Mouse (Mus musculus) embryo, embryonic 9.5 days (tissue): ENCODE measurements around the gene Rtn4ip1.
"Not testable (repeated sequence)": the region's sequence is repeated elsewhere in the genome, so short reads cannot be mapped to it uniquely, and the experiment has no call there.

Experiments used
- DNase-seq: peaks from one replicate; pipeline ENCODE4 v3.0.0-alpha.2; 2017; ENCODE audit errors: extremely low spot score

The Rtn4ip1 gene

DNA sequence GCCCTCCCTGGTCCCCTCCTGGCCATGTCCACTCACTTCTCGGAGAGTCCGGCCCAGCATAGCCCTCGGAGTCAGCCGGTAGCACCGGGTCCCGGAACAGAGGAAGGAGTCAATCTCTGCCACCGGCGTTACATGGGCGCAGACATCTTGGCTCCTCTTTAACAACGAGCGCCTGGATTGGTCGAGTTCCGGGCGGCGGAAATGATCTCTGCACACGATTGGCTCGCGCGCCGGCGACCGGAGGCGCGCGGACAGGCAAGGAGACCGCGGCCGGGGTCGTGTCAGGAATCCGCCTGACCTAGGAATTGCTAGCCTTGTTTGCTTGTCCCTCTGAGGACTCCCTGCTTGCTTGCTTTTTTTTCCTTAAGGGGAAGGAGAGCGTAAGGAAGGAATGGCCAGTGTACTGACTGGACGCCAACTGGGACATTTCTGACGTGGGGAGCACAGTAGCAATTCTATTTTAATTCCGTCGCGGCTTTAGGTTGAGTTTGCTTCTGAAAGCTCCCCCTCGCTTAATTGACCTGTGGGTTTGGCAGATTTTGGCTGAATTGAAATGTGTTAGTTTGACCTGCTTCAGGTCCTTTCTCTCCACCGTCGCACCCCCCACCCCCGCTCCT lies at the start of gene Rtn4ip1, which contains the start of gene Qrsl1:
Gene Rtn4ip1 (plus strand): TSS at position 230 of the 617 bp plus-strand sequence.
Gene Qrsl1 (minus strand): TSS at position 168 of the 617 bp plus-strand sequence.
- DNase-seq = peak; percentile 96

DNA sequence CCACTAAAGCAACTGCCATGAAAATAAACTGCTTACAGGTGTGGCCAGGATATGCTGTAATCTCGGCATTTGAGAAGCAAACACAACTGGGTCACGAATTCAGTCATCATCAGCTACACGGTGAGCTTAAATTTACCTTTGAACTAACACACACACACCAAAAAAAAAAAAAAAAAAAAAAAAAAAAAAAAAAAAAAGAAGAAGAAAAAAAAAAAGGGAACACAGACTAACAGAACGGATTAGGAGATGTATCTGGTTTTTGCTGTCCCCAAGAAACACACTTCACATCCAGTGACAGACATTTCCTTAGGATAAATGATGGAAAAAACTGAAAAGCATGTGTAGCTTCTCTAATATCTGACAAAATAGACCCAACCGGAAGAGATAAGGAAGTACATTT lies 49.7 kb upstream of the Rtn4ip1 start:
- no peak for DNase-seq

DNA sequence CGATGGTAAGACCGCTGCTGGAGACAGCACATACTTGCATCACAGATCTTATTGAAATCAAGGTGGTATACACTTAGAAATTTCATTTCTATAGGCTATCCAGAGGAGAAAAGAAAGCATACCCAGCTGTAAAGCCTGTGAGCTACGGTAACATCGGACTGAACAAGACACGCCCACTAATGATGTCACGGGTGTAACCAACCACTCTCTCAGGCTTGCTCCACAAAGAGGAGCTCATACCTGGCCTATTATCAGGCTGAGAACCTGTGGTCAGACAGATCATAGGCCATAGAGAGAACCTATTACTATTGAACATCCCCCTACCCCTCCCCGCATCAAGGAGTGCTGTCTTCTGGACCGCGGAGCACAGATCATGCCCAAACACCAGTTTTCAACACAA lies 45.7 kb upstream of the Rtn4ip1 start:
- DNase-seq = no peak

DNA sequence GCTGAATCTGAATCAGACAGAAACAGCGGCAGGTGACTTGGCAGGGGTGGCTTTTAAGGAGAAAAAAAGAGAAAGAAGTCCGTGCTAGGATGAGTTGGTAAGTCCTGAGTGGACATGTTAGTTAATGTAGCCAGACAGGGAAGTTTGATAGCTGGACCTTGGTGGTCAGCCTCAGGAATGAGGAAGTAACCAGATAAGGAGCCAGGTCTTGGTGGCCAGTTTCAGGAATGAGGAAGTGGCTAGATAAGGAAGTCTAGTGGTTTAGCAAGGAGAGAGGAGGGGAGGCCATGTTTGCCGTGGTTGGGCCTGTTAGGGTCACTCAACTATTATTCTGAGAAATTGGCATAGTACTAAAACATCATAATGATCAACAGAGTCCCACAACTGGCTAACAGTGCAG lies 45.3 kb upstream of the Rtn4ip1 start:
- no peak for DNase-seq

DNA sequence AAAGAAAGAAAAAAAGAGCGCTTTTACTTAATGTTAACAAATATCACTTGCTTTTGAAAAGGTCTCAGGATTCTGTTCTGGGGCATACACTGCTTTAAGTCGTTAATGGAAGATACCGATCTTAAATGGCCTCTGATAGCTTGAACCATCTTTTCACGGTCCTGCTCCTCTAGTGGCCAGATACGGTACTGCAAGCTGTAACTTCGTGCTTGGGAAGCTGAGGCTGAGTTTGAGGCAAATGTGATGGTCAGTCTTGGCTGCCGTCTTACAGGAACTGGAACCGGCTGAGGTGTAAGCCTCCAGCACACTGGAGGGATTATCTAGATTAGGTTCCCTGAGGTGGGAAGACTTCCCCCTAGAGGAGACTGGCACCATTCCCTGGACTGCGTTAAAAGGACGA lies 30.9 kb upstream of the Rtn4ip1 start:
- peak; percentile 21 for DNase-seq

DNA sequence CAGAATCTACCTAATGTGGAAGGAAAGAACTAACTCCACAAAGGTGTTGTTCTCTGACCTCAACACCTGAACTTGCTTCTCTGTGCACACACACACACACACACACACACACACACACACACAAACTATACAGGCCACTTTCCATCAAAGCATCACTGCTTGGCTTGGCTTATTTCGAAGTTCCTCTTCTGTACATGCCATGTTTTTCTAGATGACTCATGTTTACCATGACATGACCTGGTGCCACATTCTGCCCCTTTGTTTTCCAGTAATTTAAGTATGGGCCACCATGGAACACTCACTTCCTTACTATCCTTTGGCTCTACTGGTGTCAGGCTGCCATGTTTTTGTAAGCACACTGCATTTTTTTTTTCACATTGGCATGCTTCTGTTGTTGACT lies 30.1 kb upstream of the Rtn4ip1 start:
- DNase-seq = no peak

DNA sequence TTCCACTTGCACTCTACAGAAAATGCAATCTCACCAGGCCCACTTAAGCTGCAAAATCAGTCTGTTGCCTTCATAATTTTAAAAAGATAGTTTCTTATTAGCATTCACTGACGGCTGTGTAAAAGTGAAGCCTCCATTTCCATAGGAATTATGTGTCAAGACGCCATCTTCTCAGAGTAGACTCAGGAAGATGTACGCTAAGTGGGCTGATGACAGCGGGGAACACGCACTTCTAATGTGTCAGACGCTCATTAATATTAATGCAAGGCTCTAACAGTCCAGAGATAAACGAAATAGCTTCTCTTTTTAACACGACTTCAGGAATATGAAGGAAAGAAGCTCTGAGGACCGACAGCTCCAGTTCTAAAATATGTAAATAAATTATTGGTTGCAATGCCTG lies 13.9 kb upstream of the Rtn4ip1 start:
- DNase-seq = no peak

DNA sequence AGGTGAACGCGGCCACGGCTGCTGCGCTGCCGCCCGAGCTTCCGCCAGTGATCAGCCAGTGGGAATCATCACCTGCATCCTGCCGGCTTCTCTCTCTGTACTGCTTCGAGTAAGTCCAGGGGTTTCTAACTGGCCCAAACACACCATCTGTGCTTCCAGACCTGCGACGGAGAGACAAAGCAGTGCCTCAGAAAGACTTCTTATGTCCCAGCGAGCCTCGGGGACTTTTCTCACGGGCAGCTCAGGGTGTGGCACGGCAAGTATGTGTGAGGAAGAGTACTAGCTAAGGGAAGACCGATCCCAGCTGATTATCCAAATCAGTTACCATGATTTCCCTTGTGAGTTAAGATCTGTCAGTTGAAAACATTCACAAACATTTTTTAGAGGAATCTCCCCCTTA lies 12.6 kb upstream of the Rtn4ip1 start:
- DNase-seq = no peak

DNA sequence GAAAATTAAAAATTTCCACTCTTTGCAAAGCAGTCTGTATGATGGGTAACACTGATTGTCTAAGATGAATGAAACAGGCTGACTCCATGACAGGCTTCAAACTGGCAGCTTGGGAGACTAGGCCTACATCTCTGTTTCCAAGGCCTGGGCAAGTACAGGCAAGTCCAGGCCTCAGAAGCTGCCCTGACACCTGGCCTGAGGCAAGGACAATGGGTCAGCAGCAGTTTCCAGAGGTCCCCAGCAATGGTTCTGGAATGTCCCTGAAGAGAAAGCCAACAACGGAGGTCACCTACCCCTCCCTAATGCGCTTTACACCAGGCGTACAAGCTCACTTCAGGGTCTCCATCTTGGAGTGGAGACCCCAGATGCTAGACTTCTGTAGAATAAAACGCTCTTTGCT lies 8.6 kb upstream of the Rtn4ip1 start:
- no peak for DNase-seq

DNA sequence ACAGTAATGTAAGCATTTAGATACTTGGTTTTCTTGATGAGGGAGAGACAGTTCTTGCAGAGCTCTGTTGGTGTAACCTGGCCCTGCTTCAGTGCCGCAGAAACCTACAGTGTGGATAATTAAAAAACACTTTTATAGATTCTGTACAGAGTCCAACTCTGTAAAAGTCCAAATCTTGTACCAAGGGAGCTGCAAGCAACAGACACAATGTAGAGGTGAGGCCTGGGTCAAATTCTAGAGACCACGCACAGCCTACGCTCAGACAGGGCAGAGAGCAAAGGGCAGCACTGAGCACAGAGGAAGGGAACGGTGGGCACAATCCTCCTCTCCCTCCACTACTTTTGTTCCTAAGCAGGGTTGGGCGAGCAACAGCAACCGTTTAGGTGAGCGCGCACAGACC lies 5.5 kb upstream of the Rtn4ip1 start:
- no peak for DNase-seq

DNA sequence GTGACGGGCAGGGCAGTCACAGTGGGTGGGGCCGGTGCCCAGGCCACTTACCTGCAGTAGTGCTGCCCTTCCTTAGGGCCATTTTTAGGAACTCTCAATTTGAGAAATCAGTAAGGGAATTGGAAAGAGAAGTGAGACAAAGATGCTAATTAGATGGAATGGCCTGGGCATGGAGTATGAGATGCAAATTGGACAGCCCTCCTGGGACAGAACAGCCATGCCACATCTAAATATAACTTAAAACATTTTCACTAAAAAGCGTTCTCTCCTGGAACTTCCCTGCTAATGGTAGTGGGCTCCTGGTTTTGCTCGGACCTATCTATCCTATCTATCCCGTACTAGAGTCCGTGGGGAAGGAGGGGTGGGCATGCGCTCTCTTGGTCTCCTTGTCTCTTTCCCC lies 3.3 kb upstream of the Rtn4ip1 start:
- no peak for DNase-seq

DNA sequence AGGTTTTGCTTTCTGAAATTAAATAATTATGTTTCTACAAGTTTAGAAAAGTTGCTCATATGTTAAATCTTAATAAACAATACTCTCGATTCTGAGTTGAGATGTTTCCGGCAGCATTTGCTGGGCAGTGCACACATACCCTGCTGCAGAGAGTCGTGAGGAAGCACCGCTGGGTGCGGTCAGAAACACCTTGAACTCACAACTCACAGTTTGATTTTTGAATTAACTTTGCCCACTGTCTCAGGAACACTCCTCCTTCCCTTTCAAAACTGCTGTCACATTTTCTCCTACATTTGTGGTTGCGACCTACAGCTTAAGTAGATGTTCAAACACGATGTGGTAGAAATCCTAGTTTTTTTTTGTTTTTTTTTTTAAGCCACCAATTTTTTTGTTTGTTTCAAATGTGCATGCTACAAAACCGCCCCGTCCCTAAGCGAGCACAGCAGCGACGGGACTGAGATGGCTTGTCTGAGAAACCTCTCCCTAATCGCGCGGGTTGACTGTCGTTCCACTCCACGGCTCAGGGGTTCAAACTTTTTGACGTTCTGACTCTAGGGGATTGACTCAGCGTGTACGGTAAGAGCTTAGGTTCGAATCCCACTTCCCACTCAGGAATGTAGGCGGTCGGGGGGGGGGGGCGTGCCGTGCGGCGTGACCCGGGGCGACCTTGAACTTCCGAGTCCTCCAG lies 580 bp upstream of the Rtn4ip1 start:
- no peak for DNase-seq

DNA sequence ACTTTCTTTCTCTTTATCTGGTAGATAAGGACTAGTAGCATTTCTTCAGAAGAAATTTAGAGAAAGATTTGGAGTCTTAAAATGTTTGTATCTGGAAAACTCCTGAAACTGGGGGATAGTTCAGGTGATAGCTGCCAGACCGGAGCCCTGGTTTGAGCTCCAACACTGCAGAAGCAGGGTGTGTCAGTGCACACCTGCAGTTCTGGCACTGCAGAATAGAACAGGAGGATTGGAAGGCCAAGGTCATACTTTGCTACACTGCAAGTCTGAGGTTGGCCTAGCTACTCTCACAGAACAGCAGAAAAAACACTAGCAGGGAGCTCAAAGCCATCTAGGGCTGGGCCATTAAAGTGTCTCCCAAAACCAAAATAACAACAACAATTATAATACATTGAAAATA lies 3.0 kb downstream of the Rtn4ip1 start:
- no peak for DNase-seq

DNA sequence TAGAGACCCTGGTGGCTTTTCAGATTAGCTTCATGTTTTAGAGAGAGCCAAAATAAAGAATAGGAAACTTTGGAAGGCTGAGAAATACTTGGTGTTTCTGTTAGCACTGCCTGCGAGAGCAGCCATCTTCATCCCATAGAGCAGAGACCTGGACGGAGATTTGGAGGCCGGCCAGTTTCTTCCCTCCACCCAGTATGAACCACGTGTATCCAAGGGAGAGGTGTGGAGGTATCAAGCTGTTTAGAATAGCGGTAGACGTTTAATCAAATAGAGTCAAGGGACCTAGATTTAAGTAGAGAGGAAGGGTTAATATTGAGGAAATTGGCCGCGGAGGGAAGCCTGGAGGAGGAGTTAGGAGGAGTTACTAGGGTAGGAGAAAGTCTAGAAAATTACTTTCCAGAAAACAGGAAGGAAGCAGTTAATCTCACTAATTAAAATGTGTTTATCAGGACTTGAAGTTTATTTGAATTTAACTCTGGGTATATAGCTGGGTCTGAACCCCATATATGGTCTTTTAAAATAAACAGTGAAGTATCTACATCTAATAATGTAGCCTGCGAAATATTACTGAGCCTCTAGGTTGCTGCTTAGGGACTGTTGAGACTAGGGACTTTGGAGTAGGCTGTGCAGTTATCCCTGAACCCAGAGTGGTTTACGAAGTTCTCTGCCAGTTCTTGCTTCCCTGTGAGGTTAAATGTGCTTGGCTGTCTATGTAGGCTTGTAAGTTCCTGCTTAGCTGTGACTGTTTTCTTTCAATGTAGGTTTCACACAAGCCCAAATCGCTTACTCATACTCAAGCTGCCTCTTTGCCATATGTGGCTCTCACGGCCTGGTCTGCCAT lies 8.6 kb downstream of the Rtn4ip1 start:
- no peak for DNase-seq

DNA sequence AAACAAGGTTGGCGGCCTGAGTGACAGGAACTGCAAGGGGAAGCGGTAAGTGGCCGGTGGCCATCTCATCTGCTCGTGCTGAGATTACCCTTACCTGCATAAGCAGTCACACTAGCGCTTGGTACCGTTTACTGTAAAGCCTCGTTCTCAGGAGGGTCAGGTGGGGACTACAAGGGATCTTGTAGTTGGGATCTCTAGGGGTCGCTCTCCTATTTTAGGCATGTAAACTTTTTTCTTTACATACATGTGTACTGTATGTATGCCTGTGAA lies 9.2 kb downstream of the Rtn4ip1 start:
- DNase-seq = no peak

DNA sequence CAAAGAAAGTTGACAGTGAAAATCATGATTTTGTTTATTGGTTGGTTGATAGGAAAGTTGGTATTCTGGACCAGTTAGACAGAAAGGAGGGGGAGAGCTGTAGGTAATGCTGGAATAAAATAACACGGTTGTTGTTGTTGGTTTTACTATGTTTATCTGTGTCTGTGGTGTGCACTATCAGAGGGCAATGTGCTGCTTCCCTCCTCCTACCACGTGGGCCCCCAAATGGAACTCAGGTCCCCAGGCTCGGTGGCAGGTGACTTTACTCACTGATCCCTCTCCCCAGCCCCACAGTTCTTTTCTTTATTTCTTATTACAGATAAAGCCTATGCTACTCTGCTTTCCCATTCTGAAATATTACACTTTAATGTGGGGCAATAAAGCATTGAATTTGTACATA lies 10.6 kb downstream of the Rtn4ip1 start:
- DNase-seq = no peak

DNA sequence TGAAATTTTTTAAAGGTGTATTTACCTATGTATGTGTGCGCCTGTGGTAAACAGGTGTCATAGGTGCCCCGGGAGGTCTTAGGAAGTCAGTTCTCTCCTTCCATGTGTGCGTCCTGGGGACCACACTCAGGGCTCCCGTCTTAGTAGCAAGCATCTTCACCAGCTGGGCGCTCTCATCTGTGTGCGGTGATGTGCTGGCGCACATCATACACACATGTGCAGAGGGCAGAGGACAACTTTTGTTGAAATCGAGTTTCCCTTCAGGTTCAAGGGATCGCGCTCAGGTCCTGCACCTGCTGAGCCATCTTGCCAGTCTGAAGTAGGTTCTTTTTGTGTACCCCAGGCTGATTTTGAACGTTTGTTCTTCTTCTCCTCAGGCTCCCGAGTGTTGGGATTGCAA lies 14.6 kb downstream of the Rtn4ip1 start:
- DNase-seq = no peak

DNA sequence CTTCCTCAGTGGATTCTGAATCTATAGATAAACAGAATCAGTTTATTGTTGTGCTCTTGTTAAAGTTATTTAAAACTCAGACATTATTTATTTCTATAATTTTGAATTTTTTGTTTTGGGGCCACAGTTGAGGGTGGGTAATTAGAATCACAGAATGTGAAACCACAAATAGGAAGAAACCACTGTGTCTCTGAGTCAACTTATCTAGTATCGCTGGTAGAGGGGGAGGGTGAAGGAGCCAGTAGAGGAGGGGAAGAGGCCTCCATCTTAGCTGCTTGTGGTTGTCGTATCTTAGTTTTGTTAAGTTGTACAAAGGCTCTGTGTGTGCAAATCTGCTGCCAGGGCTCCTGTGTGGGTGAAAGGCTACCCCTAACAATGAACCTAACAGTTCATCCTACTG lies 15.1 kb downstream of the Rtn4ip1 start:
- DNase-seq = no peak

DNA sequence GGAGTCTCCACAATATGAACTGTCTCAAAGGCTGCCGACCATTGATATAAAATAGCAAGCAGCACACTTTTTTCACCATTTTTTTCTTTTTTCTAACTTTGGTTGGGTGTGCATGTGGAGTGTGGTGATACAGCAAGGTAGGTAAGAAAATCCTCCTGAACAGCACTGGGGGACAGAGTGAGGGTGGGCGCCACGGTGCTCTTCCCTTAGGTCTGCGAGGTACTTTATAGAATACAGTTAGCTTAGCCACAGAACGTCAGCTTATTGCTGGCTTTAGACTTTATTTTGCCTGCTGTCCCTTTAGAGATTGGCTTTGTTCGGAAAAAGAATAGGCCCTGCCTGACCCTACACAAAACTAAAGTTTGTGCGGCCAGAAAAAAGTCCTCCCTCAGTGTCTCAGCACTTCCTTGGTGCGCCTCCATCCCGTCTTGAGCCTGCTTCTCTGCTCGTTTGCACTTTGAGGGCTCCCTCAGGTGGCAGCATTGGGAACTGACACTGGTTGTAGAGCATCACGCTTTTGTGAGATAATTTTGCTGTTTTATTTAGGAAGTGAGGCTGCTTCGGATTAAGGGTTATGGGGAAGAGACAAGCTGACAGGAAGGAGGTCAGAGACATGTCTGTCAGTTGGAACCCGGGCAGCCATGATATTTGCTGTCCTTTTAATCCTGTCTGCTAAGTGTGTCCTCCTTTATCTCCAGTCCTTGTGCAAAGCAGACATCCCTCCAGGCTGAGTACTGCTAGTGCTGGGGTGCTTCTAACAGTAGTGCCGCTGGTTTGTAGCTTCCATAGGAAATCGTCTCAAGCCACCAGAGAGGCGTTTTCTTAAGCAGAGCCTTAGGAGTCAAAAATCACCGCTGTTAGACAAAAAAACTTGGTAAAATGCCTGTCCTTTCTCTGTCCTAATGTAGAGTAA lies 17.3 kb downstream of the Rtn4ip1 start:
- peak; percentile 78 for DNase-seq

DNA sequence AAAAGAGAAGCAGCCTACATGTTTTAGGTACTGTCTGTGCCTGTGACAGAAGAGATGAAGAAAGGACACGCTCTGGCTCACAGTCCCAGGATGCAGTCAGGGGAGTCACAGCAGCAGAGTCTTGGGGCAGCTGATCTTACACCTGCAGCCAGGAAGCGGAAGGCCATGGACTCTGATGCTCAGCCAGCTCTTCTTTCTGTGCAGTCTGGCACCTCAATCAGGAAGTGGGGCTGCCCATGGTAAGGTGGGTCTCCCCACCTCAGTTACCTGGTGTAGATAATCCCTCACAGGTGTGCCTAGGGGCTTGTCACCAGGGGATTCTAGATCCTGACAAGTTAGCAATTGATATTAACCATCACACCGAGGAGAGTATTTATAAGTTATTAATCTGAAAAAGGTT lies 21.5 kb downstream of the Rtn4ip1 start:
- DNase-seq = no peak

DNA sequence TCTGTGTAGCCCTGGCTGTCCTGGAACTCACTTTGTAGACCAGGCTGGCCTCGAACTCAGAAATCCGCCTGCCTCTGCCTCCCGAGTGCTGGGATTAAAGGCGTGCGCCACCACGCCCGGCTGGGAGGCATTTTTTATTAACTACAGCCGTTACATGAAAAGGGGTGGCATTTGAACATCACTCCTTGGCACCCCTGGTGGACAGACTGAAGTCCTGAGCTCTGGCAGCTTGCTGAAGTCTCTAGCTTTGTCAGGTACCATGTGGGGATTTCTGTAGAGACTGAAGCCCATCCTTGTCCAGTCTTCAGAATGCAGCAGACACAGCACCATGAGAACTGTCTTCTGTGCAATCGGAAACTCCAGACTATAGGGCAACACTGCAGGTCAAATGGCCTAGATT lies 24.2 kb downstream of the Rtn4ip1 start:
- DNase-seq = not testable (repeated sequence)

DNA sequence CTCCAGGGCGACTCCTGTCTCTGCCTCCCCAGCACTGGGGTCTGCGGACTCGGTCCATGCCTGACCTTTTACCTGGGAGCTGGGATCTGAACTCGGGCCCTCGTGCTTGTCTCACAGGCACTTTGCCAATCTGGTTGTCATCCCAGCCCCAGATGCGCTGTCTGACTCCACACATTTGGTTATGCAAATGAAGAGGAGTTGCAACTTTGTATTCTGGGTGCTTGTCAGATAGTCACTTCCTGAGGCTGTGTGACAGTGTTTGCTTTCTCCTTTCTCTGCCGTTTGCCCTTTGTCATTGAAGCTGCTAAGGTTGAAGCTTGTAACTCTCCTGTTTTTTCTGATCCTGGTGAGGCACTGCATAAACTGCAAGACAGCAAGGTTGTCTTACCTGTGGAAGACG lies 26.1 kb downstream of the Rtn4ip1 start:
- DNase-seq = no peak
